ENCODE assay signal across 15 mouse cellular contexts in the genomic region with DNA sequence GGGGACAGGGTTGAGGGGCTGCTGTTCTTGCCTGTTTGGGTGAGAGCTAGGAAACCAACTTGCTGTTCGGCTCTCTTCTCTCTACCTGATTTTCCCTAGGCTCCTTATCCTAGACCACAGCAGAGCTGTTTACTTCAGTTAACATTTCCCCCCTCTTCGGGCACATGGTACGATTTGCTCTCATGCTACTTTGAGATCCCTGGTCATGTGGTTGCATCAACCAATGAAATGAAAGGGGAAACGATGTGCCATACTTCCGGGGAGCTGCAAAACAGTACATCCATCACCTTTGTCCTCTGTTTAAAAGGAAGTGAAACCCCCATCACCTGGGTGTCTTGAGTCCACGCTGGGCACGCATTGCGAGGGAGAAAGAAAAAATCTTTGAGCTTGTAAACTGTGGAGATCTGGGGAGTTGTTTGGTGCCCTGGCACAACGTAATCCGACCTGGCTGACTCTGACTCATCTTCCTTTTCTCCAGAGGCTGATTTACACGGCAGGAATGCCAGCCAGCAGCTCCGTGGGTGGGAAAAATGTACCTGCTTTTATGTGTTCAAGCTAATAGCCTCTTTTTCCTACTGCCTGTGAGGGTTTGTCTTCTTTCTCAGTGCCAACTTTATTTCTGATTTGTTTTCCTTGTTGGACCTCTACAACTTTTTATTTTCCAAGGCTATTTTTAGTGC.
DNase-seq lines count a peak whose midpoint lies in the region.
"Had no signal": no experiment of that assay in that cellular context is flagged by ENCODE, and none has a peak within 500 bp of the region (broad histone marks: within the 10 kb centered on the region; RNA-seq: fewer than 3 reads in every experiment).

No protein-coding gene starts in this region.

- peak; percentile 9 to 16 for DNase-seq in lung, adult 18-20 months
- no peak for DNase-seq in lung, postnatal 4 days
- peak; percentile 60 for DNase-seq in A20 (ENCODE audit: low read depth, low spot score)
- DNase-seq in Muller cell, postnatal 12 days (ENCODE audit: inconsistent ontology term) = peak; percentile 68
- DNase-seq in telencephalon, adult 2 months (ENCODE audit: low read depth, low spot score) = peak; percentile 13
- no peak for DNase-seq in spleen, postnatal 36 days (ENCODE audit: low spot score in 2 of 2)
- DNase-seq in gastrocnemius, adult 8-10 months (ENCODE audit: low spot score in 2 of 2) = no peak
- DNase-seq: cerebellum, adult 18-20 months; cerebellum, postnatal 25 days; kidney, adult 8-10 months; kidney, postnatal 10 days; liver; retina, postnatal 1 day; thymus, adult 2 months; thymus, postnatal 4 days had no signal

Comparison
In these comparisons a context has a peak if more than half of its experiments do, and no peak if none do; other contexts are left out.
1. DNase-seq: peak in lung, adult 18-20 months (2 of 2), A20 (single experiment), Muller cell, postnatal 12 days (single experiment) and telencephalon, adult 2 months (single experiment); none in lung, postnatal 4 days (0 of 2), spleen, postnatal 36 days (0 of 2) and gastrocnemius, adult 8-10 months (0 of 2).